Mouse (Mus musculus) spleen, adult 2 months (tissue): Measurements from ENCODE around the gene Hs1bp3.

Experiments
- CTCF ChIP-seq: fragments of 200-500 bp; IDR thresholded peaks from 2 replicates; pipeline ENCODE4 v1.5.1; 2011; ENCODE audit warnings: mild to moderate bottlenecking, inconsistent platforms; ENCODE audit not compliant: insufficient read depth, insufficient read length, insufficient replicate concordance; ENCODE audit errors: extremely low read depth
- POLR2A ChIP-seq: fragments of 200-500 bp; IDR thresholded peaks from 2 replicates; pipeline ENCODE4 v1.6.1; 2011; ENCODE audit warnings: low read depth, low read length, inconsistent platforms

GRCm38 (mm10) chr12:8379795-8380521 is 66.7 kb downstream of the Hs1bp3 start:
- TF ChIP-seq CTCF (no peak), POLR2A (no peak)
